Mouse (Mus musculus) left cerebral cortex, adult 18-20 months (tissue): Measurements from ENCODE around the gene Rbfox3. TPM values are rescaled to one million over a fixed set of nuclear protein-coding genes. Genes with fewer than 3 reads are reported as not detected.
"Not testable (repeated sequence)": the region's sequence is repeated elsewhere in the genome, so short reads cannot be mapped to it uniquely, and the experiment has no call there.

Source experiments
- DNase-seq, 2 experiments: peaks; one replicate each; pipeline ENCODE4 v3.0.0; 2021 to 2022; ENCODE audit warnings: low spot score in 2 of 2, mixed read lengths in 1 of 2
- total RNA-seq, 2 experiments: library from RNA; stranded (reverse); gene quantifications; 2 replicates each; pipeline ENCODE4 v1.2.3; 2021

Gene Rbfox3
- total RNA-seq, 2 experiments from 2014 or later, result 301 to 331 TPM

- no peak for DNase-seq
Observed at GRCm38 (mm10) chr11:118831730-118832129, 79.7 kb downstream of the Rbfox3 start.

GRCm38 (mm10) chr11:118825280-118826094, 85.9 kb downstream of the Rbfox3 start:
- DNase-seq, result no peak

DNA sequence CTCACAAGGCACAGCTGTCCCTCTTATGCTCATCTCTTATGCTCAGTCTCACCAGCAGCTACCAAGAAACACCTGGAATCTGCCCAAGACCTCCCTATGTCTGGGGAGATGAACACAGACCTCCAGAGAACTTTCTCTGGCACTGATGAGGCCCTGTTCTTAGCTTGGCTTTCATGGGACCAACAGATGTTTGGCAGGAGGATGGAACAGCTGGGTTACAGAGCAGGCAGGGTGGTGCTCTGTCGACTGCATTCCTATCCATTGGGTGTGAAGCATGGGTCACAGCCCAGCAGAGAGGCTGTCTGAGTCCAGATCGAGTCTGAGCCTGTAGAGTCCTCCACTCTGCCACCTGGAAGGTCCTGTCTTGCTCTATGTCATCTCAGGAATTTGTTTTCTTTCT, 90.0 kb downstream of the Rbfox3 start:
- DNase-seq, result no peak

GRCm38 (mm10) chr11:118818528-118818927, 92.9 kb downstream of the Rbfox3 start:
- DNase-seq, result no peak

DNA sequence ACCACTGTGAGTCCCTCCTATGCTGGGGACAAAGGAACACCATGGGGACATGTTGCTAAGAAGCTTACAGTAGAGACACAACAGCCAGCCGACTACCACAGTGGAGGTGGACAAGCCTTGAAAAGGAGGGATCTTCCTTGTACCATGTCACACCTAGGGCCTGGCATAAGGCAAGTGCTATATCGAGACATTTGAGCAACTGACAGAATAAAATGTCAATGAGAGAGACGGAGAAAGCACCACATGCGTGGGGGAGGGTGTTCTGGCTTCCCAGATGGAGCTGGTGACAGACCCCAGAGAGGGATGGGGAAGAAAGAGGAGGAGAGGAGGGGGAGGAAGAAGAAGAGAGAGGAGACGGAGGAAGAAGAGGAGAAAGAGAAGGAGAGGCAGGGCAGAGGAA, 96.3 kb downstream of the Rbfox3 start:
- peak in 1 of 2 experiments; percentile 34 for DNase-seq

DNA sequence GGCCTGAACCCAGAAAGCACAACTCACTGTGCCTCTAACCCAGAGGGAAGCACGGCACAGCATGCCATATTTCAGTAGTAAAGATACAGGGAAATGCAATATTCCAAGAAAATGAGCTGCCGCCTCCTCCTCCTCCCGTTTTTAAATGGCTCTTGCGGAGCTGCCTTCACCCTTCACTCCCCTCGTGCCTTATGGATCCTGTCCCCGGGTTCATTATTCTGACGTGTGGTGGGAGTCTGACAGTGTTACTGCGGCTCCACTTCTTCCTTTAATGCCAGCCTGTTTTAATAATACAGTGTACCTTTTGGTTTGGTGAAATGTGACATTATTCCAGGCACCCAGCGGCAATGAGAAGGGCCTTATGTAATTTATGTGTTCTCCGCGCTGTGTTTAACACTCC, 97.5 kb downstream of the Rbfox3 start:
- peak in 1 of 2 experiments; percentile 54 for DNase-seq

GRCm38 (mm10) chr11:118811404-118811803, 100.0 kb downstream of the Rbfox3 start:
- DNase-seq, result no peak

GRCm38 (mm10) chr11:118807511-118807910, 103.9 kb downstream of the Rbfox3 start:
- peak in 1 of 2 experiments; percentile 31 for DNase-seq

GRCm38 (mm10) chr11:118794856-118795602, 116.4 kb downstream of the Rbfox3 start:
- no peak for DNase-seq

DNA sequence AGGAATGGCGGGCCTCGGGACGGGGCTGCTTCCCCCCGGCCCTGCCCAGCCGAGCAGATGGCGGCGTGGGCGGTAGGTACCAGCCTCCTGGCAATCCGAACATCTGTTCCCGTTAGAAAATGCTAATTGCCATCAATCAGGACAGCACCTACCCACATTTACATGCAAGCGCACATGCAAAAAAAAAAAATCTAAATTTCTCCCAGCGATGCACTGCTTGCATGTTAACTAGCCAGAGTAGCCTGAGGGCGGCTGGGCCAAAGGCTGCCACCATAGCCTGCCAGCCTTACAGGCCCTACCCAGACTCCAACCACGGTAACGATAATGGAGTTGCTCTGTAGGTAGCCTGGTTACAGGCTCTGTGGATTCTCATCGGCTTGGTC, 117.8 kb downstream of the Rbfox3 start:
- peak; percentile 83 to 90 for DNase-seq

GRCm38 (mm10) chr11:118792916-118793638, 118.3 kb downstream of the Rbfox3 start:
- peak in 1 of 2 experiments; percentile 66 for DNase-seq

DNA sequence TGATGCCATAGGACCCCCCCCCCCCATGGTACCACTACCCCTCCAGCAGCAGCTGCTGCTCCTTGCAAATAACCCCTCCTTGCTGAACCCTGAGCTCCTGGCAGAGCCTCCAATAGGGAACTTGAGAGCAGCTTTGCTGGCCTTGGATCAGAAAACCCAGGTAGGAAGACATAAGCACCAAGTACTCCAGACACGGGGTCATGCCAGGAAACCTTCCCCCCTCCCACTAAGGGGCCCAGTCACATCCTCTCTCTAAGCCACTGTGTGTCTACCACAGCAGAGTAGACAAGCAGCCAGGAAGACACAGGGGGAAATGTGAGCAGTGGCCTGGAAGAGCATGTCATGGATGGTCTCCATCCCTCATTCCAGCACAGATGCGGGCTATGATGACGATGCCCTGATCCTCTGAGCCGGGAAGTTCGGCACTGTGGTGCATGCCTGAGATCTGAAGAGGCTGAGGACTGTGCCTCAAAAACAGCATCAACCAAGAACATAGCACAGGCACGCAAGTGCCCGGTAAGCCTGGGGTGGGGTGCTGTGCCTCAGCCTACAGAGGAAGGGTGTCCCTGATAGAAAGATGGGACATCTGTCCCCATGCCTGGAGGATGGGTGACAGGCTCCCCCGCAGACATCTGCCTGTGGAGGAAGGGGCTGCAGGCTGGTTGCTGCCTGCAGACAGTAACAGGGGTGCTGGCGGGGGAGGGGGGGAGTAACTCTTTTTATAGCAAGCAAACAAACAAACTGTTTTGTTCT, 119.1 kb downstream of the Rbfox3 start:
- DNase-seq, result peak; percentile 73 to 88

DNA sequence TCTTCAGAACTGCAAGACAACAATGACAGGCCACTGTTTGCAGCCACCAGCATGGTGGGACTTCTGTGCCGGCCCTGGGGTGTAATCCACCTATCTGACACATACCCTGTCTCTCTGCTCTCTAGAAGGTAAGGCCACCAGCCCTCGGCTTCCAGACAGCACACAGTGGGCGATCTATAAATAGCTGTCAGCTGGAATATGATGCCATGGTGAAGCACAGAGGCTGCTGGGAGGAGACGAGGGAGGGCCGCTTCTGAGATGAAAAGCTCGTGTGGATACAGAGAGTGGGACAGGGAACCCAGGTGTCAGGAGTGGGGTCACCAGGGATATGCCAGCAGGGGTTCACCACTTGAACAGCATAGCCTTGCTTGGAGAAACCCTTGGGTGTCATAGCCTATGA, 120.0 kb downstream of the Rbfox3 start:
- peak in 1 of 2 experiments; percentile 71 for DNase-seq

DNA sequence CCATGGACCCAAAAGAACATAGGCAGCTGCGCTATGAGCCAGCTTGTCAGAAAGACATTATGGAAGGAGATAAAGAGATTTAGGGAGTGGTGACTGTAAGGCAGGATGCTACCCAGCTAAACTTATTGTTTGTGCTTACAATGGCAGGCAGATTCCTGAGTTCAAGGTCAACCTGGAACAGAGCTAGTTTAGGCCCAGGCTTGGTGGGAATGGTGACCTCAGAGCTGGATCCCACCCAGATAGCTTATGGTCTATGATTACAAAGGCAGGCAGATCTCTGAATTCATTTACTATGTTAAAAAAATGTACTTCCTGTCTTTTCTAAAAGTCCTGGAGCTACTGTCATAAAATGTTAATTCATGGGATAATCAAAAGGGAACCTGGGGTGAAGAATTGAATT, 123.3 kb downstream of the Rbfox3 start:
- no peak for DNase-seq

- no peak for DNase-seq
Observed at GRCm38 (mm10) chr11:118782677-118783076, 128.7 kb downstream of the Rbfox3 start.

GRCm38 (mm10) chr11:118775753-118776152, 135.6 kb downstream of the Rbfox3 start:
- DNase-seq, result no peak

DNA sequence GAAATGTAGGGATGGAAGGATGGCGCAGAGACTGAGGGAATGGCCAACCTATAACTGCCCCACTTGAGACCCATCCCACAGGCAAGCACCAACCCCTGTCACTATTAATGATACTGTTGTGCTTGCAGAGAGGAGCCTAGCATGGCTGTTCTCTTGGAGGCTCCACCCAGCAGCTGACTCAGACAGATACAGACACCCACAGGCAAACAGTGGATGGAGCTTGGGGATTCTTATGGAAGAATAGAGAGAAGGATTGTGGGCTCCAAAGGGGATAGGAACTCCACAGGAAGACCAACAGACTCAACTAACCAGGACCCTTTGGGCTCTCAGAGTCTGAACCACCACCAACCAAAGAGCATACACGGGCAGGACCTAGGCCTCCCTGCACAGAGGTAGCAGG, 136.6 kb downstream of the Rbfox3 start:
- DNase-seq, result not testable (repeated sequence)

GRCm38 (mm10) chr11:118773076-118773583, 138.3 kb downstream of the Rbfox3 start:
- DNase-seq, result no peak

DNA sequence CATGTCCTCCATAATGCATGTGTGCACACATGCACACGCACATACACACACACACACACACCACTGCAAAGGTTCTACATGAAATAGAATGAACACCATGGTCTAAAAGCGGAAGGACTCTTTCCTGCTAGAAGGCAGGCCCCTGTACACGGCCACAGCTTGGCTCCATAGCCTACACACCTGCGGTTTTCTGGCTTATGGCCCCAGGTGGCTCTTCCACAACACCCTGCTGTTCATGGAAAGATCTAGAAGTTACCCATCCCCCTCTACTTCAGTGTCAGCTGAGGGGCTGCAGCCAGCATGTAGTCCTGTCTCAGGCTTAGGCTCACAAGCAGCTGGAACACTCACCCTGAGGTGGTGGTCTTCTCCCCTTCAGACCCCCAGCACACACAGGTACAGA, 140.0 kb downstream of the Rbfox3 start:
- DNase-seq, result no peak

- no peak for DNase-seq
Observed at GRCm38 (mm10) chr11:118770789-118771188, 140.6 kb downstream of the Rbfox3 start.

DNA sequence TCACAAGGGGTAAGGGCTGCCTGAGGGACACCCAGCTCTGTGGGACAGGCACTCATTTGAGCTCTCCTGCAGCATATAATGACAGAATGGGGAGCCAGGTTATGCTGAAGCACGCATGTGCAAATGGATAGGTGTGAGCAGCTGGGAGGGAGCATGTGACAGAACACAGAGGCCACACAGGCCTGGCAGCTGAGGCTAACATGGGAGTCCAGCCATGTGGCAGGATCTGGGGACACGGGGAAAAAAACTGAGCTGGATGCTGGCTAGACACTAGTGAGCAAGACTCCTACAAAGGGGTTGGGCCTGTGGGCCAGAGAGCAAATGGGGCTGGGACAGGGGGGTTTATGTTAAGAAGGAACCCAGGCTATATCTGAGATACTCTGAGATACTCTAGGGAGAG, 141.9 kb downstream of the Rbfox3 start:
- DNase-seq, result no peak
